Mouse (Mus musculus) heart, adult 2 months (tissue): ENCODE data around the gene Ndufa12. TPM values are rescaled to one million over a fixed set of nuclear protein-coding genes. Genes with fewer than 3 reads are reported as not detected.

ENCODE experiments used
- DNase-seq, 2 experiments: peaks; one replicate each; pipeline ENCODE4 v3.0.0; 2021
- H3K27ac ChIP-seq: fragments of 200-600 bp; 2 replicates; pipeline ENCODE4 v1.8.1; 2022
- H3K27me3 ChIP-seq: fragments of 200-500 bp; 2 replicates; pipeline ENCODE4 v1.6.1; 2012; ENCODE audit warnings: mild to moderate bottlenecking, low read length, inconsistent platforms, mixed read lengths; ENCODE audit not compliant: control insufficient read depth, insufficient read depth
- H3K36me3 ChIP-seq: fragments of 200-500 bp; 2 replicates; pipeline ENCODE4 v1.6.1; 2012; ENCODE audit warnings: low read length, inconsistent platforms; ENCODE audit not compliant: control insufficient read depth, insufficient read depth
- H3K4me1 ChIP-seq: fragments of 200-500 bp; 2 replicates; pipeline ENCODE4 v1.6.1; 2011; ENCODE audit warnings: low read length; ENCODE audit not compliant: control insufficient read depth, insufficient read depth
- H3K4me3 ChIP-seq: fragments of 200-600 bp; 2 replicates; pipeline ENCODE4 v1.8.1; 2022
- H3K79me2 ChIP-seq: fragments of 200-500 bp; replicated peaks from 2 replicates; pipeline ENCODE4 v1.6.1; 2012; ENCODE audit warnings: mild to moderate bottlenecking, inconsistent platforms, low read length, moderate library complexity, mixed read lengths; ENCODE audit not compliant: control insufficient read depth, insufficient read depth
- H3K9ac ChIP-seq: fragments of 200-500 bp; 2 replicates; pipeline ENCODE4 v1.6.1; 2012; ENCODE audit warnings: low read depth, mild to moderate bottlenecking, control low read depth, inconsistent platforms, low read length, mixed read lengths
- CTCF ChIP-seq: fragments of 200-600 bp; IDR thresholded peaks from 2 replicates; pipeline ENCODE4 v1.8.1; 2022; ENCODE audit warnings: antibody characterized with exemption, mild to moderate bottlenecking, moderate library complexity
- EP300 ChIP-seq: fragments of 200-500 bp; IDR thresholded peaks from 2 replicates; pipeline ENCODE4 v1.6.1; 2011; ENCODE audit warnings: low read depth, low read length, control low read depth; ENCODE audit not compliant: insufficient read depth
- POLR2A ChIP-seq: fragments of 200-500 bp; IDR thresholded peaks from 2 replicates; pipeline ENCODE4 v1.6.1; 2011; ENCODE audit warnings: mild to moderate bottlenecking, low read depth, low read length, control low read depth; ENCODE audit not compliant: insufficient read depth
- WGBS: fragments of 180-500 bp; shearing (Covaris S2); methylation state at CpG from one replicate; pipeline ENCODE4 v1.1.7; 2018; 5-methylcytosine and 5-hydroxymethylcytosine counted together
- intact Hi-C: fragments of 180-260 bp; cut with DNase I; formaldehyde crosslinking; loops from one replicate; pipeline ENCODE4 v1.15.1; 2025
- polyA plus RNA-seq: library from polyadenylated mRNA; depleted of rRNA; stranded (reverse); fragments of >200 nt; gene quantifications from 2 replicates; pipeline ENCODE4 v1.2.3, GENCODE M21; 2012
- total RNA-seq, 2 experiments: library from RNA; stranded (reverse); gene quantifications; 2 replicates each; pipeline ENCODE4 v1.2.3; 2021

Ndufa12 gene
- total and polyA plus RNA-seq, 3 experiments: 434 to 870 (median 804) TPM

GRCm38 (mm10) chr10:94171440-94172130, 26.9 kb upstream of the Ndufa12 start:
- Histone ChIP-seq H3K36me3 (peaks cover 4% of the 10 kb centered on the region; the same call in 1 of the 2 replicates), H3K9ac (no peak overlapping the region), H3K4me3 (no peak overlapping the region), H3K27me3 (no peaks in the 10 kb centered on the region), H3K4me1 (no peaks in the 10 kb centered on the region), H3K79me2 (no peaks in the 10 kb centered on the region; the same call in 1 of the 2 replicates), H3K27ac (no peak overlapping the region)
- intact Hi-C loops: no loop called here
- DNase-seq: no peak
- WGBS: 48% methylated on average over 12 of the region's 12 CpGs
- TF ChIP-seq CTCF (no peak), POLR2A (no peak)

- Histone ChIP-seq H3K79me2 (no peaks in the 10 kb centered on the region; the same call in 1 of the 2 replicates), H3K27ac (no peak overlapping the region), H3K9ac (no peak overlapping the region), H3K36me3 (peaks cover 4% of the 10 kb centered on the region; the same call in 1 of the 2 replicates), H3K4me3 (no peak overlapping the region), H3K4me1 (no peaks in the 10 kb centered on the region), H3K27me3 (no peaks in the 10 kb centered on the region)
- WGBS: 77% methylated on average over 11 of the region's 11 CpGs
- intact Hi-C loops: no loop called here
- DNase-seq: no peak
- TF ChIP-seq POLR2A: no peak
- no peak for TF ChIP-seq CTCF
- no peak for TF ChIP-seq EP300
Observed at GRCm38 (mm10) chr10:94172137-94172536, 26.4 kb upstream of the Ndufa12 start.

GRCm38 (mm10) chr10:94172706-94173105, 25.8 kb upstream of the Ndufa12 start:
- H3K27ac ChIP-seq: no peak overlapping the region
- H3K79me2 ChIP-seq: no peaks in the 10 kb centered on the region; the same call in 1 of the 2 replicates
- H3K36me3 ChIP-seq: peaks cover 4% of the 10 kb centered on the region; the same call in 1 of the 2 replicates
- 84% methylated on average over 6 of the region's 6 CpGs for WGBS
- no peak overlapping the region for H3K9ac ChIP-seq
- intact Hi-C loops: no loop called here
- DNase-seq: no peak
- TF ChIP-seq CTCF (no peak), EP300 (no peak), POLR2A (no peak)
- H3K4me1 ChIP-seq: no peaks in the 10 kb centered on the region
- H3K4me3 ChIP-seq: no peak overlapping the region
- no peaks in the 10 kb centered on the region for H3K27me3 ChIP-seq

- peaks cover 4% of the 10 kb centered on the region; the same call in 1 of the 2 replicates for H3K36me3 ChIP-seq
- intact Hi-C loops: no loop called here
Observed at GRCm38 (mm10) chr10:94174652-94175051, 23.9 kb upstream of the Ndufa12 start.

GRCm38 (mm10) chr10:94183199-94183598, 15.3 kb upstream of the Ndufa12 start:
- Histone ChIP-seq H3K79me2 (no peaks in the 10 kb centered on the region), H3K27ac (no peak overlapping the region), H3K4me3 (no peak overlapping the region), H3K27me3 (no peaks in the 10 kb centered on the region), H3K9ac (no peak overlapping the region), H3K4me1 (no peaks in the 10 kb centered on the region), H3K36me3 (no peaks in the 10 kb centered on the region; the same call in 1 of the 2 replicates)
- WGBS: 57% methylated on average over 4 of the region's 4 CpGs
- no peak for DNase-seq
- TF ChIP-seq CTCF (no peak), EP300 (no peak), POLR2A (no peak)
- intact Hi-C loops: no loop called here

More at GRCm38 (mm10) chr10:94174652-94175051, 23.9 kb upstream of the Ndufa12 start:
- no peak overlapping the region for H3K4me3 ChIP-seq
- TF ChIP-seq POLR2A: no peak
- TF ChIP-seq EP300: no peak
- no peak for TF ChIP-seq CTCF
- H3K27ac ChIP-seq: no peak overlapping the region
- no peak overlapping the region for H3K9ac ChIP-seq
- WGBS: 73% methylated on average over 7 of the region's 7 CpGs
- no peaks in the 10 kb centered on the region for H3K4me1 ChIP-seq
- H3K27me3 ChIP-seq: no peaks in the 10 kb centered on the region
- no peak for DNase-seq
- H3K79me2 ChIP-seq: no peaks in the 10 kb centered on the region; the same call in 1 of the 2 replicates

- H3K4me1 ChIP-seq: no peaks in the 10 kb centered on the region
- WGBS: 91% methylated on average over 4 of the region's 4 CpGs
- H3K27me3 ChIP-seq: no peaks in the 10 kb centered on the region
- H3K27ac ChIP-seq: no peak overlapping the region
- no peak for DNase-seq
- no peak overlapping the region for H3K9ac ChIP-seq
- intact Hi-C loops: loop anchor here (5.0 kb wide), 1 partner anchor 402 kb away; no protein-coding TSS in a partner anchor
- H3K4me3 ChIP-seq: no peak overlapping the region
- no peaks in the 10 kb centered on the region for H3K36me3 ChIP-seq
- TF ChIP-seq POLR2A: no peak
- no peak for TF ChIP-seq CTCF
- TF ChIP-seq EP300: no peak
- H3K79me2 ChIP-seq: peaks cover 2% of the 10 kb centered on the region; the same call in 1 of the 2 replicates
Observed at GRCm38 (mm10) chr10:94204973-94205372, 6.5 kb downstream of the Ndufa12 start.
